Mouse (Mus musculus): ENCODE measurements around the gene Itgb3.

Gene Itgb3

GRCm38 (mm10) chr11:104622040-104622962, 14.5 kb downstream of the Itgb3 start:
- no peak for DNase-seq

GRCm38 (mm10) chr11:104624791-104625391, 17.1 kb downstream of the Itgb3 start:
- DNase-seq: no peak

GRCm38 (mm10) chr11:104625453-104626402, 17.9 kb downstream of the Itgb3 start:
- no peak for DNase-seq

GRCm38 (mm10) chr11:104626635-104627034, 18.8 kb downstream of the Itgb3 start:
- no peak for DNase-seq

GRCm38 (mm10) chr11:104627616-104628301, 20.0 kb downstream of the Itgb3 start:
- no peak for DNase-seq

GRCm38 (mm10) chr11:104628566-104628965, 20.8 kb downstream of the Itgb3 start:
- DNase-seq: no peak

- DNase-seq: no peak
These were observed 22.5 kb downstream of the Itgb3 start for GRCm38 (mm10) chr11:104630185-104630835.

- no peak for DNase-seq
These were observed 23.5 kb downstream of the Itgb3 start for GRCm38 (mm10) chr11:104631306-104631705.

- no peak for DNase-seq
These were observed 29.2 kb downstream of the Itgb3 start for GRCm38 (mm10) chr11:104637010-104637409.

GRCm38 (mm10) chr11:104638006-104638405, 30.2 kb downstream of the Itgb3 start:
- no peak for DNase-seq

- no peak for DNase-seq
These were observed 31.1 kb downstream of the Itgb3 start for GRCm38 (mm10) chr11:104638906-104639305.

- DNase-seq: no peak
These were observed 31.8 kb downstream of the Itgb3 start for GRCm38 (mm10) chr11:104639634-104640033.

GRCm38 (mm10) chr11:104640894-104641293, 33.1 kb downstream of the Itgb3 start:
- no peak for DNase-seq

- no peak for DNase-seq
These were observed 35.4 kb downstream of the Itgb3 start for GRCm38 (mm10) chr11:104643236-104643635.

GRCm38 (mm10) chr11:104645402-104645801, 37.6 kb downstream of the Itgb3 start:
- DNase-seq: no peak

GRCm38 (mm10) chr11:104646173-104646572, 38.4 kb downstream of the Itgb3 start:
- no peak for DNase-seq

GRCm38 (mm10) chr11:104646611-104647010, 38.8 kb downstream of the Itgb3 start:
- DNase-seq: no peak

- no peak for DNase-seq
These were observed 39.5 kb downstream of the Itgb3 start for GRCm38 (mm10) chr11:104647188-104647867.

GRCm38 (mm10) chr11:104648571-104648970, 40.8 kb downstream of the Itgb3 start:
- no peak for DNase-seq

- no peak for DNase-seq
These were observed 52.8 kb downstream of the Itgb3 start for GRCm38 (mm10) chr11:104660599-104660998.

- DNase-seq: no peak
These were observed 53.3 kb downstream of the Itgb3 start for GRCm38 (mm10) chr11:104661106-104661505.
